Mouse (Mus musculus) ES-E14 (cell line): ENCODE results near the gene Nelfb.

ENCODE experiments used
- CHD2 ChIP-seq: IDR thresholded peaks from 2 replicates; pipeline ENCODE4 v1.6.1; 2014; ENCODE audit warnings: mild to moderate bottlenecking, low read depth, low read length, inconsistent platforms
- MAFK ChIP-seq: IDR thresholded peaks from 2 replicates; pipeline ENCODE4 v1.6.1; 2014; ENCODE audit warnings: mild to moderate bottlenecking, low read depth, low read length, inconsistent platforms; ENCODE audit not compliant: insufficient read depth
- ZNF384 ChIP-seq: IDR thresholded peaks from 2 replicates; pipeline ENCODE4 v1.6.1; 2012; ENCODE audit warnings: low read depth, low read length, inconsistent platforms

GRCm38 (mm10) chr2:25223681-25224491 is 12.6 kb upstream of the Nelfb start:
- TF ChIP-seq MAFK = peak; percentile 82; the same call in 1 of the 2 replicates
- no peak for TF ChIP-seq CHD2
- no peak for TF ChIP-seq ZNF384
